Mouse (Mus musculus): Measurements from ENCODE around the gene Ccr3. TPM values are rescaled to one million over a fixed set of nuclear protein-coding genes. Genes with fewer than 3 reads are reported as not detected.

Ccr3 gene
- polyA plus RNA-seq, 1 experiment from 2014 or later: not detected

DNA sequence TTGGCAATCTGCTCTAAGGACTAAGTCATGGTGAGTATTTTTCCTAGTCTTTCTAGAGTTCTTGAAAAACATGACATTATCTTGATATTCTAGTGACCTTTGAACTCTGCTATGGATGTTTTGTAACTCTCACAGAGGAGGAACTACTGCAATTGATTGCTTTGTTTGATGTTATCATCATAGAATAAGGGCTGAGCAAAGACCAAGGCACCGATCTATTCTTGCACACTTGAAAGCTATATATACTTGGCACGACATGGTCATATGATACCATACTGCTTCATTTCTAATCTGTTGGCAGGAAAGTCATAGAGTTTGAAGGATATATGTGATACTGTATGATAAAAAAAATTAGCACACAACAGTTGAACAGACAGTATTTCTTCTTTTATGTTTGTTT is 22.0 kb upstream of the Ccr3 start:
- Histone ChIP-seq H3K4me2 (replicated peaks) (no peak overlapping the region), H3K27ac (replicated peaks) (no peak overlapping the region), H3K9me3 (no peaks in the 10 kb centered on the region), H3K27me3 (no peaks in the 10 kb centered on the region), H3K4me3 (no peak overlapping the region), H3K9ac (replicated peaks) (no peak overlapping the region), H3K4me1 (no peaks in the 10 kb centered on the region), H3K36me3 (no peaks in the 10 kb centered on the region)
- no peak for ATAC-seq (replicated peaks)
- 87% methylated on average over 2 of the region's 2 CpGs for WGBS

DNA sequence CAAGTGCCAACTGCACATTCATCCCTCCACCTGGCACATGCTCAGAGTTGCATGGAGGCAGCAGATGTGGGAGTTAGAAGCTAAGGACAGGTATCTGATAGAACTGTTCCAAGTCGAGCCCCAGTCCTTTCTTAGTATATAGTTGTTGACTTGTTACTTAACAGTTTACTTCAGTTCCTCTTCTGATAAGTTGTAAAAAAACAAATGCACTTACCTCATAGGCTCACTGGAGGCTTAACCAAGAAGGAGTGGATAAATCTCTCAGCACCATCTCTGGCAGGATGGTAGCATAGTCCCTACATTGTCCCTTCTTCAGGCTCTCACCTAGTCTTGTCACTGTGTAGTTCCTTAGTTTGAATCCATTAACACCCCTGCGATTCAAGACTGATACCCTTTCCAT is 9.1 kb upstream of the Ccr3 start:
- ATAC-seq (replicated peaks): no peak
- Histone ChIP-seq H3K36me3 (no peaks in the 10 kb centered on the region), H3K4me3 (no peak overlapping the region), H3K27ac (replicated peaks) (no peak overlapping the region), H3K9ac (replicated peaks) (no peak overlapping the region), H3K4me1 (no peaks in the 10 kb centered on the region), H3K4me2 (replicated peaks) (no peak overlapping the region), H3K9me3 (no peaks in the 10 kb centered on the region), H3K27me3 (no peaks in the 10 kb centered on the region)
- WGBS: 77% methylated on average over 2 of the region's 2 CpGs

DNA sequence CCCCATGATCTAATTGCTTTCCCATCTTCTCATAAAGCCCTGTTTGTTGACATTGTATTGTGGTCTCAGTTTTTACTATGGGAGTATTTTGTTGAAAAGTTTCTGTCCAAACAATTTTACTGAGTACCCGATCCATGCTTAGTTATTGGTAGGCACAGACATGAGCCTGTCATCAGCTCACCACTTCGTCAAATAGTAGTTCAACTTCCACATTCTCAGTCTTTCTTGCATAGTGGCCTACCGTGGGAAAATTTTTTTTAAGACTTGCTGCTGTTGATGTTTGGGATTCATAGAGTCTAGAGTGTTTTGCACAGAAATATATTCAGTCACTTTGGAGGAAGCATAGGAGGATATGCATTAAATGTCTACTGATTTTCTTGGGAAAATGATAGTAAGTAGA is 8.5 kb upstream of the Ccr3 start:
- Histone ChIP-seq H3K4me3 (no peak overlapping the region), H3K27ac (replicated peaks) (no peak overlapping the region), H3K36me3 (no peaks in the 10 kb centered on the region), H3K4me1 (no peaks in the 10 kb centered on the region), H3K9me3 (no peaks in the 10 kb centered on the region), H3K9ac (replicated peaks) (no peak overlapping the region), H3K4me2 (replicated peaks) (no peak overlapping the region), H3K27me3 (no peaks in the 10 kb centered on the region)
- ATAC-seq (replicated peaks): no peak
- WGBS: 81% methylated on average over 3 of the region's 3 CpGs

DNA sequence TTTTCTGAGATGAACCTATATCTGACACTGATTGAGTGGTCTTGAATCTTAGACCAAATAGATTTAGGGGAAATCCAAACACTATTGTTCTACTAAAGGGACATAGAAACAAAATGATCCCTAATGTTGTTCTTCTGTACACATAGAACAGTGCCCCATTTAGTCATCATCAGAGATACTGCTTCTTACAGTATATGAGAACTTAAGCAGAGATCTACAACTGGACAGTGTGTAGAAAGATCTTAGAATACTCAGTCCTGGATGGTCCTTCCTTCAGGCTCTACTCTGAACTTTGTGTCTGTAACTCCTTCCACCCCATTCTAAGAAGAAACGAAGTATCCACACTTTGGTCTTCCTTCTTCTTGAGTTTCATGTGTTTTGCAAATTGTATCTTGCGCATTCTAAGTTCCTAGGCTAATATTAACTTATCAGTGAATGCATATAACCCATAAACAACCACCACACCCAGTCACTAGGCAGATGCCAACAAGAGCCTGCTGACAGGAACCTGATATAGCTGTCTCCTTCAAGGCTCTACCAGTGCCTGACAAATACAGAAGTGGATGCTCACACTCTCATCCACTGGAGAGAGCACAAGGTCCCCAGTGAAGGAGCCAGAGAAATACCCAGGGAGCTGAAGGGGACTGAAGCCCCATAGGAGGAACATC is 6.7 kb upstream of the Ccr3 start:
- H3K9me3 ChIP-seq: no peaks in the 10 kb centered on the region
- no peak overlapping the region for H3K9ac ChIP-seq (replicated peaks)
- H3K36me3 ChIP-seq: no peaks in the 10 kb centered on the region
- H3K4me1 ChIP-seq: no peaks in the 10 kb centered on the region
- no peak overlapping the region for H3K4me2 ChIP-seq (replicated peaks)
- 78% methylated on average over 2 of the region's 2 CpGs for WGBS
- no peak overlapping the region for H3K4me3 ChIP-seq
- no peaks in the 10 kb centered on the region for H3K27me3 ChIP-seq
- ATAC-seq (replicated peaks): no peak
- no peak overlapping the region for H3K27ac ChIP-seq (replicated peaks)

DNA sequence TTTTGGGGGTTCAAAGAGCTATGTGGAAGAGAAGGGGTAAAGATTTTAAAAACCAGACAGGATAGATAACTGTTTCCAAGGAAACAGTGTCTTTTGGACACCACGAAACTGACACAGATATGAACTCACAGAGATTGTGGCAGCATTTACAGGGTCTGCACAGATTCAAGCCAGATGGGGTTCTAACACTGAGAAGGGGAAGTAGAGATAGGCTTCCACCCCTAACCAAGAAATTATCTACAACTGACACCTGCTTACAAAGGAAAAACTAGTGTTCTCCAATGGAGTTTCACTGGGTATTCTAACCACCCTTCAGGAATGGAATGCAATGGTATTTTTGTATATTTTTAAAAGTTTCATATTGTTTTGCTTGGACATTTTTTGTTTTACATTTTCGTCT is 5.7 kb upstream of the Ccr3 start:
- no peak for ATAC-seq (replicated peaks)
- Histone ChIP-seq H3K9me3 (no peaks in the 10 kb centered on the region), H3K4me1 (no peaks in the 10 kb centered on the region), H3K36me3 (no peaks in the 10 kb centered on the region), H3K27me3 (no peaks in the 10 kb centered on the region), H3K27ac (replicated peaks) (no peak overlapping the region), H3K4me3 (no peak overlapping the region), H3K9ac (replicated peaks) (no peak overlapping the region), H3K4me2 (replicated peaks) (no peak overlapping the region)
- WGBS: 79% methylated on average over 2 of the region's 2 CpGs

DNA sequence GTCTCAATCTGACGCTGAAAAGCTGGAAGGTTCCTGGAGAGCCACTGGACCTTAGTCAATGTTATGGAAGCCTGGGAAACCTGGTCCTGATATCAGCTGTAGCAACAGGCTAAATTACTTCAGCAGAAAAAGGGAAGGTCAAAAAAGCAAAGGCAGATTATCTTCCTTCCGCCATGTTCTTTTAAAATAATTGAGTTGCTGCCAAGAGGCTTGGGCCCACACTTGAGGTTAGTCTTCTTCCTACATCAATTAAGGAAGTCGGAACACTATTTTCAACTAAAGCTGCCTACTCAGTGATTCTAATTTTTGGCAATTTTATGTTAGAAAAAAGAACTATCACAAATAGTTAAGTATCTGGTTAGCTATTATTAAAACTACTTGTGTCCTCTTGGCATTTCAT is 1.9 kb upstream of the Ccr3 start:
- no peaks in the 10 kb centered on the region for H3K9me3 ChIP-seq
- H3K27ac ChIP-seq (replicated peaks): no peak overlapping the region
- H3K27me3 ChIP-seq: no peaks in the 10 kb centered on the region
- no peak for ATAC-seq (replicated peaks)
- no peak overlapping the region for H3K4me2 ChIP-seq (replicated peaks)
- WGBS: 86% methylated on average over 3 of the region's 3 CpGs
- no peaks in the 10 kb centered on the region for H3K36me3 ChIP-seq
- no peaks in the 10 kb centered on the region for H3K4me1 ChIP-seq
- no peak overlapping the region for H3K9ac ChIP-seq (replicated peaks)
- no peak overlapping the region for H3K4me3 ChIP-seq

DNA sequence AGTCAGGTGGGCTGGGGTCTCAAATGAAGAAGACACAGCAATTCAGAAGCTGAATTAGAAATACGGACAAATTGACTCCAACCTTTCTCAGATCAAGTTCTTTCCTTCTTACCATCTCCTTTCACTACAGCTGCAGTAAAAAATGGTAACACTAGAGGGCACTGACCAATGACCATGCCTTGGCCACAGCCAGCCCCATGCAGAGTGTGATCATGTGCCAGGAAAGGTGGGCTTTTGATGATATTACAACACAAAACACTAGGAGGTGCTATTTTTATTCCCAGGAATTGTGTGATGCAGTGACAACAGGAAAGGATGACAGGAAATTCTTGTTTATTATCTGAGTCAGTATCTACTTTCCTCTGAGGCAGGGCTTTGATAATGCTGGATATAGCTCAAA is 11.6 kb downstream of the Ccr3 start:
- no peaks in the 10 kb centered on the region for H3K4me1 ChIP-seq
- no peaks in the 10 kb centered on the region for H3K27me3 ChIP-seq
- WGBS: 55% methylated on average over 1 of the region's 1 CpGs
- H3K9me3 ChIP-seq: no peaks in the 10 kb centered on the region
- no peaks in the 10 kb centered on the region for H3K36me3 ChIP-seq
- H3K4me3 ChIP-seq: no peak overlapping the region
- H3K9ac ChIP-seq (replicated peaks): no peak overlapping the region
- H3K4me2 ChIP-seq (replicated peaks): no peak overlapping the region
- H3K27ac ChIP-seq (replicated peaks): no peak overlapping the region
- no peak for ATAC-seq (replicated peaks)

DNA sequence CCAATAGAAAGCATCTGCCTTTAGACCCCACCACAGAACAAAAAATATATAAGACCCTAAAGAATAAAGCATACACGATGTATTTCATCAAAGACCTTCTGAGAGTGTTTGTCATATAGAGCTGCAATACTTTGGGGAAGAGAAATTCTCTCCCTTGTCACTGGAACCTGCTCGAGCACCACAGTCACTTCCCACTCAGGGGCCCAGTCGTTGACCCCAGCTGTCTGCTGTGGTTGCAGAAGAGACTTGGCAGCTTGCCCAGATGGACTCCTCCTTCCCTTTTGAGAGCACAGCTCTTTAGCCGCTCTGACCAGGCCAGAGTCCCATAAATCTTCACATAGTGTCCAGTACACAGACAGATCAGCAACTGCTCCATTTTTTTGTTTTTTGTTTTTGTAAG is 15.9 kb downstream of the Ccr3 start:
- Histone ChIP-seq H3K36me3 (no peaks in the 10 kb centered on the region), H3K4me2 (replicated peaks) (no peak overlapping the region), H3K4me1 (no peaks in the 10 kb centered on the region), H3K27ac (replicated peaks) (no peak overlapping the region), H3K4me3 (no peak overlapping the region), H3K9me3 (no peaks in the 10 kb centered on the region), H3K27me3 (no peaks in the 10 kb centered on the region), H3K9ac (replicated peaks) (no peak overlapping the region)
- no peak for ATAC-seq (replicated peaks)
- WGBS: 43% methylated on average over 4 of the region's 4 CpGs

DNA sequence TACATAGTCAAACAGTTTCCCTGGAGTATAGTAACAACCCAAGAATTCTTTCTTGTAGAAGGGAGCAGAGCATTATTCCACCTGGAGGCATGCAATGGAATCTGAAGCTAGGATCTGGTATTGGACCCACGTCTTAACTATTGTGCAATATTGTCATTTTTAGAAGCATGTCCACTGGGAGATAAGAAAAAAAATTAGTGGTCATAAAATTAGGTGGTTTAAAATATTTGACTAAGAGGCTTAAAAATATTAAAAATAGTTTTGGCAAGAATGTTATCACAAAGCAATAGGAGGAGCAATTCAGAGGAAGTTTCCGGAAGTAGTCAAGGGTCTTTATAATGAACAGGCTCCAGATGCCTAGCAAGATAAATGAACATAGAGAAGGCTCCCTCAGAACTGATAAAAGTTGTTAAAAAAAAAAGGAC is 16.4 kb downstream of the Ccr3 start:
- Histone ChIP-seq H3K4me2 (replicated peaks) (no peak overlapping the region), H3K27ac (replicated peaks) (no peak overlapping the region), H3K9me3 (no peaks in the 10 kb centered on the region), H3K27me3 (no peaks in the 10 kb centered on the region), H3K4me1 (no peaks in the 10 kb centered on the region), H3K9ac (replicated peaks) (no peak overlapping the region), H3K36me3 (no peaks in the 10 kb centered on the region), H3K4me3 (no peak overlapping the region)
- 73% methylated on average over 2 of the region's 2 CpGs for WGBS
- ATAC-seq (replicated peaks): no peak

DNA sequence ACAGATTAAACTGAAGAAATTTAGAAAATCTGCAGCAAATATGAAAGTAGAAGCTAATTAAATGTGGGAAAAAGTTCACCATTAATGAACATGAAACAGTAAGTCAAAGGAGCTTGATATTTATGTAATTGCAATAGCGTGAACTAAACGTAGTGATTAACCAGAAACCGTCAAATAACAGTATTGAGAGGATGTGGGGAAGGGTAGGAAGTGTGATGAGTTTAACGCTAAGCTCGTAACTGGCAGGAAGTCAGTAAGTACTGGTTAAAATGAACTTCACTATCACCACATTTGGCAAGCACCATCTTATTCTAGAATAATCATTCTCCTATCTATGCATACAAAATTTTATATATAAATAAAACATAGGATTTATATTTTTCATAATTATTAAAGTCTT is 17.2 kb downstream of the Ccr3 start:
- Histone ChIP-seq H3K27ac (replicated peaks) (no peak overlapping the region), H3K4me2 (replicated peaks) (no peak overlapping the region), H3K4me3 (no peak overlapping the region), H3K4me1 (no peaks in the 10 kb centered on the region), H3K9ac (replicated peaks) (no peak overlapping the region), H3K27me3 (no peaks in the 10 kb centered on the region), H3K9me3 (no peaks in the 10 kb centered on the region), H3K36me3 (no peaks in the 10 kb centered on the region)
- WGBS: 85% methylated on average over 5 of the region's 5 CpGs
- ATAC-seq (replicated peaks): no peak

DNA sequence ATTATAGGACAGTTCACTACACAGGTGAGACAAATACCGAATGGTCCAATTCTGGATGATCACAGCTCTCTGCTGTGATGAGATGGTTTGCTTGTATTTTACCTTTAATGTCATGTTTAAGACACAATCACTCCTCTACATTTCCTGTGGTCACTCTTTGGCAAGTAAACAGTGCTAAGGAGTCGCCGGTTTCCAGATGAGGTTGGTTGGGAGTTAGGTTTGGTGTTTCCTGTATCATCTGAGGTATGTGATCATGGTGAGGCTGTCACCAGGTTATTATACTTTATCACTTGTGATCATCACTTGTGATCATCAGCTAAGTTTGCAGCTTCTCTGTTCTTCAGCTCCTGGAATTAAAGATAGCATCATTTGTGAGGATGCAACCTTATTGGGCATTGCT is 19.2 kb downstream of the Ccr3 start:
- H3K27me3 ChIP-seq: no peaks in the 10 kb centered on the region
- WGBS: 88% methylated on average over 3 of the region's 3 CpGs
- ATAC-seq (replicated peaks): no peak
- no peaks in the 10 kb centered on the region for H3K36me3 ChIP-seq
- H3K4me2 ChIP-seq (replicated peaks): no peak overlapping the region
- H3K9me3 ChIP-seq: no peaks in the 10 kb centered on the region
- no peak overlapping the region for H3K4me3 ChIP-seq
- H3K27ac ChIP-seq (replicated peaks): no peak overlapping the region
- no peak overlapping the region for H3K9ac ChIP-seq (replicated peaks)
- no peaks in the 10 kb centered on the region for H3K4me1 ChIP-seq

DNA sequence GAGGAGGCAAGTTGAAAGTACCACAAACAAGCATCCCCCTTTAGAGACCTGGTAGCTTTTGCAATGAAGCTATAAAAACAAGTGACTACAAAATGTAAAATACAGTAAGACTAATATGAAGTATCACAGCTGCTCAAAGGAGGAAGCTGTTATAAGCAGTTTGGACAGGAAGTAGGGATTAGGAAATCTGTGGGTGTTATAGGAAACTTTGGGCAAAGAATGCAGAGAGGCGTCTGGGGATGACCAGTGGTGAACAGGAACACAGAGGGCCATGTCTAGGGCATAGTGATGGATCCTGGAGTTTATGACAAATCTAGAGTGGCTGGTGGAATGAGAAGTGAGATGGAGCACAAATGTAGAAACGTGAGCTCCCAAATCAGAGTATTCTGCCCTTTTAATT is 31.8 kb downstream of the Ccr3 start:
- Histone ChIP-seq H3K4me1 (no peaks in the 10 kb centered on the region), H3K4me2 (replicated peaks) (no peak overlapping the region), H3K27me3 (no peaks in the 10 kb centered on the region), H3K27ac (replicated peaks) (no peak overlapping the region), H3K9ac (replicated peaks) (no peak overlapping the region), H3K9me3 (no peaks in the 10 kb centered on the region), H3K4me3 (no peak overlapping the region), H3K36me3 (no peaks in the 10 kb centered on the region)
- WGBS: 73% methylated on average over 2 of the region's 2 CpGs
- ATAC-seq (replicated peaks): no peak

DNA sequence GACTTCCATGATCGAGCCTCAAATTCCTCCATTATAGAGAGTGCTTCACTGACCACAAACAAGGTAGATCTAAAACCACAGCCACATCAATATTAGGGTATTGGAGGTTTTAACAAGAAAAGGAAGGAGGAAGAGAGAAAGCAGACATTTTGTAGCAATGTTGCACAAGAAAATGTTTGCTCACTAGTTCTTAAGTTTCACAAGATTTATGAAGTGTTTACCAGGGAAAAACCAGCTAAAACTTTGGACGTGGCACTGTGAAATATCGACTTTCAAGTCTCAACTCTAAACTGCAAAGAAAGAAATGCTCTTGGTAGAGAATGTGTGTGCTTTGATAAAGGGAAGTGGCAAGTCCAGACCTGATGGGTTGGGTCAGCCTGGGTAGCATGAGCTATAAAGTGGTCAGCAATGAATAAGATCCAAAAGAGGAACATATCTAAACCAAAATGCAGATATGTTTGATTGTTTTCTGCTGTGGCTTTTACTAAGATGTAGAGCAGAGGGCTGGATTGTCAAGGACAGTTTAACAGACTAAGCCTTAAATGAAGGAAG is 34.5 kb downstream of the Ccr3 start:
- Histone ChIP-seq H3K4me3 (no peak overlapping the region), H3K27ac (replicated peaks) (no peak overlapping the region), H3K4me2 (replicated peaks) (no peak overlapping the region), H3K36me3 (no peaks in the 10 kb centered on the region), H3K9ac (replicated peaks) (no peak overlapping the region), H3K27me3 (no peaks in the 10 kb centered on the region), H3K4me1 (no peaks in the 10 kb centered on the region), H3K9me3 (no peaks in the 10 kb centered on the region)
- no peak for ATAC-seq (replicated peaks)
- WGBS: 87% methylated on average over 3 of the region's 3 CpGs
